In the genomic region with DNA sequence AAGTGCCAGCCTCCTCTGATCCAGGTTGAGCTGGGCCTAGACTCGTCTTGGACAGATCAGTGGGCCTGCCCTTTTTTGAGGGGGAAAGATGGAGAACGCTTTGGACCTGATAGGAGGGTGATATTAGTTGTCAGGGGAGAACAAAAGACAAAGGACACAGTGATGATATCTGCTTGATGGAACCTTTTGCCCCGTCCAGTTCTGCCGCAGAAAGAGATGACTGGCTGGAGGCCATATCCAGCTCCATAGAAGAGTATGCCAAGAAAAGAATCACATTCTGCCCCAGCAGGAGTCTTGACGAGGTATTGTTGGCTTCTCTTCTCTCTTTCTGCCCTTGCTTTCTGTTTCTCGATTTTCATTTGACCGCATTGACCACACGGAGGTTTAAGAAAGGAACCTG, we compare ENCODE assay signal across 19 mouse cellular contexts. TPM values are rescaled to one million over a fixed set of nuclear protein-coding genes. Genes with fewer than 3 reads are reported as not detected.
DNase-seq lines count a peak whose midpoint lies in the region; ATAC-seq and TF ChIP-seq lines count a peak whose summit lies in the region.
"Had no signal": no experiment of that assay in that cellular context is flagged by ENCODE, and none has a peak within 500 bp of the region (broad histone marks: within the 10 kb centered on the region; RNA-seq: fewer than 3 reads in every experiment).

No protein-coding gene starts in this region.

- no peak overlapping the region for H3K4me3 ChIP-seq in midbrain, postnatal 0 days (ENCODE audit: low read depth, low read length)
- H3K4me3 ChIP-seq in midbrain, embryonic 14.5 days (replicated peaks; ENCODE audit: low read depth, low read length) = no peak overlapping the region
- H3K4me3 ChIP-seq: forebrain, embryonic 13.5 days; heart, embryonic 10.5 days; kidney, embryonic 15.5 days; limb, embryonic 10.5 days; liver, embryonic 15.5 days; lung, embryonic 15.5 days; midbrain, embryonic 10.5 days had no signal

- no peak overlapping the region for H3K4me2 ChIP-seq in midbrain, postnatal 0 days (ENCODE audit: low read depth, low read length, poor library complexity, severe bottlenecking)
- H3K4me2 ChIP-seq in midbrain, embryonic 14.5 days (ENCODE audit: low read length) = no peak overlapping the region
- H3K4me2 ChIP-seq: forebrain, embryonic 13.5 days; kidney, embryonic 15.5 days; liver, embryonic 15.5 days; lung, embryonic 15.5 days had no signal

- no peaks in the 10 kb centered on the region for H3K36me3 ChIP-seq in midbrain, postnatal 0 days (ENCODE audit: insufficient read depth, low read length)
- no peaks in the 10 kb centered on the region for H3K36me3 ChIP-seq in midbrain, embryonic 14.5 days (ENCODE audit: control insufficient read depth, insufficient read depth, low read length)

- no peaks in the 10 kb centered on the region for H3K9me3 ChIP-seq in midbrain, postnatal 0 days (ENCODE audit: low read length)
- H3K9me3 ChIP-seq in midbrain, embryonic 14.5 days (ENCODE audit: control insufficient read depth, low read length) = no peaks in the 10 kb centered on the region
- H3K9me3 ChIP-seq: forebrain, embryonic 13.5 days; heart, embryonic 10.5 days; kidney, embryonic 15.5 days; limb, embryonic 10.5 days; liver, embryonic 15.5 days; lung, embryonic 15.5 days; midbrain, embryonic 10.5 days had no signal

- no peak overlapping the region for H3K27ac ChIP-seq in midbrain, postnatal 0 days (ENCODE audit: low read depth, low read length)
- no peak overlapping the region for H3K27ac ChIP-seq in midbrain, embryonic 14.5 days (replicated peaks; ENCODE audit: low read depth, low read length)
- H3K27ac ChIP-seq: forebrain, embryonic 13.5 days; heart, embryonic 10.5 days; kidney, embryonic 15.5 days; limb, embryonic 10.5 days; liver, embryonic 15.5 days; lung, embryonic 15.5 days; midbrain, embryonic 10.5 days had no signal

- no peak for TF ChIP-seq CTCF in midbrain, postnatal 0 days (IDR thresholded peaks at IDR 0.05)

- WGBS in midbrain, postnatal 0 days = 76% methylated on average over 8 of the region's 8 CpGs
- WGBS in midbrain, embryonic 14.5 days = 81% methylated on average over 8 of the region's 8 CpGs

- no peak for ATAC-seq in cerebellum, adult (ENCODE audit: insufficient number of reproducible peaks, low FRiP score, low TSS enrichment)
- ATAC-seq in midbrain, postnatal 0 days (ENCODE audit: low FRiP score) = no peak
- no peak for ATAC-seq in midbrain, embryonic 14.5 days (ENCODE audit: low FRiP score, low TSS enrichment)
- ATAC-seq: forebrain, embryonic 13.5 days had no signal

- intact Hi-C loops in heart, postnatal 25 days (cut with DNase I) = no loop called here

- H3K9ac ChIP-seq in midbrain, postnatal 0 days (replicated peaks; ENCODE audit: low read length, poor library complexity, severe bottlenecking) = no peak overlapping the region
- H3K9ac ChIP-seq in midbrain, embryonic 14.5 days (replicated peaks; ENCODE audit: low read length) = no peak overlapping the region
- H3K9ac ChIP-seq: forebrain, embryonic 13.5 days; kidney, embryonic 15.5 days; liver, embryonic 15.5 days; lung, embryonic 15.5 days had no signal

- H3K27me3 ChIP-seq in midbrain, postnatal 0 days (ENCODE audit: insufficient read depth, low read length) = no peaks in the 10 kb centered on the region
- H3K27me3 ChIP-seq in midbrain, embryonic 14.5 days (ENCODE audit: control insufficient read depth, insufficient read depth, low read length) = no peaks in the 10 kb centered on the region
- H3K27me3 ChIP-seq: forebrain, embryonic 13.5 days; kidney, embryonic 15.5 days; liver, embryonic 15.5 days; lung, embryonic 15.5 days had no signal

- DNase-seq in cerebellum, adult 11-12 months = peak; percentile 62
- peak; percentile 21 for DNase-seq in midbrain, postnatal 0 days (ENCODE audit: low spot score)
- no peak for DNase-seq in midbrain, embryonic 14.5 days
- DNase-seq in cerebellum, postnatal 10 days = peak; percentile 77
- DNase-seq in thymus, postnatal 10 days (ENCODE audit: low spot score in 2 of 2) = no peak
- DNase-seq in heart, postnatal 25 days (ENCODE audit: low spot score) = no peak
- DNase-seq: adrenal gland, postnatal 14 days; kidney, adult 11 months; kidney, postnatal 36 days; liver; thymus, postnatal 4 days had no signal

- no peaks in the 10 kb centered on the region for H3K4me1 ChIP-seq in midbrain, postnatal 0 days (ENCODE audit: insufficient read depth, low read length)
- peaks cover 3% of the 10 kb centered on the region; the same call in 1 of the 2 replicates for H3K4me1 ChIP-seq in midbrain, embryonic 14.5 days (ENCODE audit: control insufficient read depth, insufficient read depth, low read length)
- H3K4me1 ChIP-seq: heart, embryonic 10.5 days; limb, embryonic 10.5 days; liver, embryonic 15.5 days had no signal

RNA-seq across cellular contexts. Expression of a gene that starts 14.7 kb away (rescaled TPM):
- total RNA-seq in midbrain, postnatal 0 days (2014; rRNA removed) = 4.9 and 7.8 TPM in 2 replicates
- polyA plus RNA-seq in midbrain, postnatal 0 days (2015; fragmentation: Nextera tagmentation; extraction: Ambion mirVana) = 3.3 and 3.9 TPM in 2 replicates
- polyA plus RNA-seq in midbrain, embryonic 14.5 days (2014; fragmentation: Nextera tagmentation; extraction: Ambion mirVana) = 7.3 and 8.6 TPM in 2 replicates
- 1 to 10 TPM; 7.1 to 7.6 TPM for total RNA-seq in heart, postnatal 25 days (2021)

Comparison
In these comparisons a context has a peak if more than half of its experiments do, and no peak if none do; other contexts are left out.
1. DNase-seq: peak in cerebellum, adult 11-12 months (single experiment), midbrain, postnatal 0 days (single experiment) and cerebellum, postnatal 10 days (2 of 2); none in midbrain, embryonic 14.5 days (single experiment), thymus, postnatal 10 days (0 of 2) and heart, postnatal 25 days (single experiment).